Mouse (Mus musculus) neutrophil, adult 5-6 weeks (primary cell): Measurements from ENCODE around the gene Olfr146. TPM values are rescaled to one million over a fixed set of nuclear protein-coding genes. Genes with fewer than 3 reads are reported as not detected.

Experiments
- ATAC-seq: fragments of 151-379, 151-347 bp; 2 replicates; pipeline ENCODE4 v1.8.0; 2017; ENCODE audit warnings: mild to moderate bottlenecking, moderate TSS enrichment; ENCODE audit not compliant: insufficient number of reproducible peaks, poor library complexity, low FRiP score, severe bottlenecking; ENCODE audit errors: extremely low read depth
- total RNA-seq: library from RNA; stranded (forward); fragments of 200-1000 nt; gene quantifications from 2 replicates; pipeline ENCODE4 v1.2.3, GENCODE M21; 2017

The Olfr146 gene
- total RNA-seq = 0.35 TPM in 1 of 2 replicates, not detected in the other

- no peak for ATAC-seq
Observed at GRCm38 (mm10) chr9:39023277-39023676, at the start of gene Olfr146. Olfr146 (minus strand) TSS chr9:39023377.

- ATAC-seq = no peak
Observed at GRCm38 (mm10) chr9:39064851-39065250, 41.7 kb upstream of the Olfr146 start, which contains the start of gene Olfr937. Olfr937 (minus strand) TSS chr9:39064951.

GRCm38 (mm10) chr9:38999583-38999982, 23.6 kb downstream of the Olfr146 start, which contains the start of gene Olfr935:
Olfr935 (minus strand) TSS chr9:38999683.
- ATAC-seq = no peak

GRCm38 (mm10) chr9:38988215-38988614, 35.0 kb downstream of the Olfr146 start, which contains the start of gene Olfr934:
Olfr934 (minus strand) TSS chr9:38988315.
- no peak for ATAC-seq

GRCm38 (mm10) chr9:38972013-38972412, 51.2 kb downstream of the Olfr146 start, which contains the start of gene Olfr933:
Olfr933 (plus strand) TSS chr9:38972313.
- no peak for ATAC-seq

Other genes with a start within 250 kb of the Olfr146 start
- not detected in 2 replicates for gene Olfr922, start 208.8 kb downstream of the Olfr146 start, total RNA-seq
- gene Olfr923, start 196.8 kb downstream of the Olfr146 start, total RNA-seq = not detected in 2 replicates
- not detected in 2 replicates for gene Olfr924, start 178.9 kb downstream of the Olfr146 start, total RNA-seq
- not detected in 2 replicates for gene Olfr26, start 168.3 kb downstream of the Olfr146 start, total RNA-seq
- gene Olfr926, start 146.3 kb downstream of the Olfr146 start, total RNA-seq = not detected in 2 replicates
- gene Olfr930, start 93.6 kb downstream of the Olfr146 start, total RNA-seq = not detected in 2 replicates
- gene Olfr933, start 51.1 kb downstream of the Olfr146 start, total RNA-seq = not detected in 2 replicates
- not detected in 2 replicates for gene Olfr934, start 35.1 kb downstream of the Olfr146 start, total RNA-seq
- not detected in 2 replicates for gene Olfr935, start 23.7 kb downstream of the Olfr146 start, total RNA-seq
- not detected in 2 replicates for gene Olfr937, start 41.6 kb upstream of the Olfr146 start, total RNA-seq
- not detected in 2 replicates for gene Olfr938, start 55.5 kb upstream of the Olfr146 start, total RNA-seq
- gene Olfr27, start 104.8 kb upstream of the Olfr146 start, total RNA-seq = 0.74 TPM in 1 of 2 replicates, not detected in the other
- 0.12 TPM in 1 of 2 replicates, not detected in the other for gene Olfr943, start 142.9 kb upstream of the Olfr146 start, total RNA-seq
- gene Olfr944, start 178.5 kb upstream of the Olfr146 start, total RNA-seq = not detected in 2 replicates
- gene Olfr1537, start 226.6 kb upstream of the Olfr146 start, total RNA-seq = not detected in 2 replicates